Mouse (Mus musculus) liver, embryonic 13.5 days (tissue): ENCODE measurements around the gene Ciapin1. TPM values are rescaled to one million over a fixed set of nuclear protein-coding genes. Genes with fewer than 3 reads are reported as not detected.
"Not testable (repeated sequence)": the region's sequence is repeated elsewhere in the genome, so short reads cannot be mapped to it uniquely, and the experiment has no call there.

Source experiments
- ATAC-seq: fragments of 200-750 bp; cut with Nextera tagmentation; 2 replicates; pipeline ENCODE4 v1.8.0; 2017; ENCODE audit warnings: low read depth, mild to moderate bottlenecking, moderate number of reproducible peaks, moderate library complexity
- DNase-seq: peaks from one replicate; pipeline ENCODE4 v3.0.0; 2022
- H3K27ac ChIP-seq: fragments of 300-500 bp; sonication (generic); 2 replicates; pipeline ENCODE4 v1.5.1; 2015; ENCODE audit warnings: moderate library complexity, mild to moderate bottlenecking, inconsistent platforms
- H3K27me3 ChIP-seq: fragments of 300-500 bp; sonication (generic); 2 replicates; pipeline ENCODE4 v1.6.1; 2015; ENCODE audit warnings: mild to moderate bottlenecking, inconsistent platforms
- H3K36me3 ChIP-seq: fragments of 300-500 bp; sonication (generic); 2 replicates; pipeline ENCODE4 v1.6.1; 2015; ENCODE audit warnings: mild to moderate bottlenecking, inconsistent platforms
- H3K4me1 ChIP-seq: fragments of 300-500 bp; sonication (generic); replicated peaks from 2 replicates; pipeline ENCODE4 v1.6.1; 2015; ENCODE audit warnings: inconsistent platforms
- H3K4me2 ChIP-seq: fragments of 300-500 bp; sonication (generic); 2 replicates; pipeline ENCODE4 v1.6.1; 2015; ENCODE audit warnings: inconsistent platforms, mild to moderate bottlenecking, moderate library complexity
- H3K4me3 ChIP-seq: fragments of 300-500 bp; sonication (generic); replicated peaks from 2 replicates; pipeline ENCODE4 v1.5.1; 2015; ENCODE audit warnings: mild to moderate bottlenecking, inconsistent platforms
- H3K9ac ChIP-seq: fragments of 300-500 bp; sonication (generic); 2 replicates; pipeline ENCODE4 v1.6.1; 2015; ENCODE audit warnings: mild to moderate bottlenecking, inconsistent platforms
- H3K9me3 ChIP-seq: fragments of 300-500 bp; sonication (generic); replicated peaks from 2 replicates; pipeline ENCODE4 v1.6.1; 2016; ENCODE audit warnings: inconsistent platforms
- WGBS: fragments of 180-500 bp; shearing (Covaris S2); methylation state at CpG from one replicate; pipeline ENCODE4 v1.1.7; 2015; ENCODE audit not compliant: insufficient replicate concordance; 5-methylcytosine and 5-hydroxymethylcytosine counted together
- polyA plus RNA-seq: library from polyadenylated mRNA; unstranded; fragments of >200 nt; fragmentation: Nextera tagmentation; extraction: Ambion mirVana; gene quantifications from 2 replicates; pipeline ENCODE4 v1.2.1, GENCODE M21; 2015

Ciapin1 gene
- polyA plus RNA-seq, 1 experiment from 2014 or later: 68.0 TPM

- not testable (repeated sequence) for H3K9ac ChIP-seq, H3K27me3 ChIP-seq, DNase-seq, H3K27ac ChIP-seq, H3K9me3 ChIP-seq, H3K4me2 ChIP-seq, H3K4me3 ChIP-seq, ATAC-seq
- H3K4me1 ChIP-seq: peaks cover 17% of the 10 kb centered on the region
- WGBS: 78% methylated on average over 11 of the region's 11 CpGs
- peaks cover 64% of the 10 kb centered on the region for H3K36me3 ChIP-seq
Measured at GRCm38 (mm10) chr8:94854761-94855160, 16.6 kb upstream of the Ciapin1 start.

- ATAC-seq (no peak), DNase-seq (no peak)
- Histone ChIP-seq H3K4me2 (no peak overlapping the region), H3K27ac (no peak overlapping the region), H3K4me1 (no peaks in the 10 kb centered on the region), H3K36me3 (peaks cover 94% of the 10 kb centered on the region), H3K4me3 (no peak overlapping the region), H3K27me3 (no peaks in the 10 kb centered on the region), H3K9ac (no peak overlapping the region), H3K9me3 (no peaks in the 10 kb centered on the region)
- WGBS: 88% methylated on average over 5 of the region's 5 CpGs
Measured at GRCm38 (mm10) chr8:94850049-94850448, 11.9 kb upstream of the Ciapin1 start.

GRCm38 (mm10) chr8:94841183-94841582 lies 3.0 kb upstream of the Ciapin1 start:
- H3K4me2 ChIP-seq: no peak overlapping the region
- peaks cover 30% of the 10 kb centered on the region for H3K36me3 ChIP-seq
- H3K9ac ChIP-seq: no peak overlapping the region
- H3K4me3 ChIP-seq: no peak overlapping the region
- peaks cover 27% of the 10 kb centered on the region for H3K4me1 ChIP-seq
- H3K27me3 ChIP-seq: no peaks in the 10 kb centered on the region
- 32% methylated on average over 2 of the region's 2 CpGs for WGBS
- no peak overlapping the region for H3K27ac ChIP-seq
- DNase-seq (no peak), ATAC-seq (no peak)
- H3K9me3 ChIP-seq: no peaks in the 10 kb centered on the region

GRCm38 (mm10) chr8:94838600-94838999 lies 442 bp upstream of the Ciapin1 start:
- Histone ChIP-seq H3K27ac (peak overlapping the region; percentile 93), H3K4me1 (peaks cover 48% of the 10 kb centered on the region), H3K9me3 (no peaks in the 10 kb centered on the region), H3K27me3 (no peaks in the 10 kb centered on the region), H3K4me2 (peak overlapping the region; percentile 68), H3K36me3 (peaks cover 4% of the 10 kb centered on the region), H3K4me3 (peak overlapping the region; percentile 81), H3K9ac (peak overlapping the region; percentile 96)
- peak; percentile 56 for ATAC-seq
- WGBS: under 1% methylated on average over 24 of the region's 24 CpGs
- DNase-seq: peak; percentile 61

- H3K4me1 ChIP-seq: peaks cover 53% of the 10 kb centered on the region
- ATAC-seq: no peak
- no peak for DNase-seq
- WGBS: 53% methylated on average over 11 of the region's 11 CpGs
- peak overlapping the region; percentile 78 for H3K4me2 ChIP-seq
- peak overlapping the region; percentile 92 for H3K27ac ChIP-seq
- H3K9ac ChIP-seq: peak overlapping the region; percentile 96
- peak overlapping the region; percentile 81 for H3K4me3 ChIP-seq
- no peaks in the 10 kb centered on the region for H3K27me3 ChIP-seq
- peaks cover 15% of the 10 kb centered on the region for H3K36me3 ChIP-seq
- no peaks in the 10 kb centered on the region for H3K9me3 ChIP-seq
Measured at GRCm38 (mm10) chr8:94836456-94837240, 1.5 kb downstream of the Ciapin1 start.

- H3K27me3 ChIP-seq, H3K27ac ChIP-seq, H3K9ac ChIP-seq, DNase-seq, H3K4me3 ChIP-seq, H3K9me3 ChIP-seq, ATAC-seq: not testable (repeated sequence)
- peaks cover 23% of the 10 kb centered on the region for H3K36me3 ChIP-seq
- WGBS: 89% methylated on average over 13 of the region's 13 CpGs
- peaks cover 53% of the 10 kb centered on the region for H3K4me1 ChIP-seq
- H3K4me2 ChIP-seq: peak overlapping the region; percentile 78
Measured at GRCm38 (mm10) chr8:94835751-94836150, 2.4 kb downstream of the Ciapin1 start.

GRCm38 (mm10) chr8:94833901-94834405 lies 4.2 kb downstream of the Ciapin1 start:
- not testable (repeated sequence) for DNase-seq, H3K9me3 ChIP-seq, H3K4me2 ChIP-seq, H3K4me3 ChIP-seq, H3K9ac ChIP-seq, H3K27ac ChIP-seq, H3K27me3 ChIP-seq, ATAC-seq
- WGBS: 59% methylated on average over 7 of the region's 7 CpGs
- Histone ChIP-seq H3K36me3 (peaks cover 40% of the 10 kb centered on the region), H3K4me1 (peaks cover 41% of the 10 kb centered on the region)

GRCm38 (mm10) chr8:94828284-94828683 lies 9.9 kb downstream of the Ciapin1 start:
- Histone ChIP-seq H3K36me3 (peaks cover 94% of the 10 kb centered on the region), H3K4me3 (no peak overlapping the region), H3K4me2 (no peak overlapping the region), H3K9me3 (no peaks in the 10 kb centered on the region), H3K9ac (no peak overlapping the region), H3K27me3 (no peaks in the 10 kb centered on the region), H3K27ac (no peak overlapping the region), H3K4me1 (peaks cover 4% of the 10 kb centered on the region; the same call in 1 of the 2 replicates)
- no peak for DNase-seq
- ATAC-seq: no peak
- 90% methylated on average over 6 of the region's 6 CpGs for WGBS

GRCm38 (mm10) chr8:94826210-94826609 lies 11.9 kb downstream of the Ciapin1 start:
- no peak for DNase-seq
- H3K36me3 ChIP-seq: peaks cover 95% of the 10 kb centered on the region
- no peaks in the 10 kb centered on the region for H3K9me3 ChIP-seq
- no peaks in the 10 kb centered on the region for H3K27me3 ChIP-seq
- 92% methylated on average over 5 of the region's 5 CpGs for WGBS
- H3K9ac ChIP-seq: no peak overlapping the region
- peaks cover 6% of the 10 kb centered on the region for H3K4me1 ChIP-seq
- ATAC-seq: no peak
- H3K27ac ChIP-seq: no peak overlapping the region
- H3K4me3 ChIP-seq: no peak overlapping the region
- no peak overlapping the region for H3K4me2 ChIP-seq

- ATAC-seq (no peak), DNase-seq (no peak)
- Histone ChIP-seq H3K27me3 (no peaks in the 10 kb centered on the region), H3K4me2 (no peak overlapping the region), H3K36me3 (peaks cover 96% of the 10 kb centered on the region), H3K4me3 (no peak overlapping the region), H3K27ac (no peak overlapping the region), H3K9ac (no peak overlapping the region), H3K4me1 (peaks cover 13% of the 10 kb centered on the region), H3K9me3 (no peaks in the 10 kb centered on the region)
- WGBS: 80% methylated on average over 6 of the region's 6 CpGs
Measured at GRCm38 (mm10) chr8:94825170-94825569, 13.0 kb downstream of the Ciapin1 start.

- 85% methylated on average over 23 of the region's 23 CpGs for WGBS
- H3K27ac ChIP-seq: no peak overlapping the region; the same call in 1 of the 2 replicates
Measured at GRCm38 (mm10) chr8:94822637-94823560, 15.3 kb downstream of the Ciapin1 start.

More at GRCm38 (mm10) chr8:94822637-94823560, 15.3 kb downstream of the Ciapin1 start:
- peaks cover 22% of the 10 kb centered on the region for H3K4me1 ChIP-seq
- no peak overlapping the region for H3K4me3 ChIP-seq
- H3K9ac ChIP-seq: no peak overlapping the region
- H3K27me3 ChIP-seq: no peaks in the 10 kb centered on the region
- ATAC-seq (peak; percentile 66), DNase-seq (peak; percentile 56)
- no peak overlapping the region for H3K4me2 ChIP-seq
- peaks cover 77% of the 10 kb centered on the region for H3K36me3 ChIP-seq
- no peaks in the 10 kb centered on the region for H3K9me3 ChIP-seq
